In the genomic region with DNA sequence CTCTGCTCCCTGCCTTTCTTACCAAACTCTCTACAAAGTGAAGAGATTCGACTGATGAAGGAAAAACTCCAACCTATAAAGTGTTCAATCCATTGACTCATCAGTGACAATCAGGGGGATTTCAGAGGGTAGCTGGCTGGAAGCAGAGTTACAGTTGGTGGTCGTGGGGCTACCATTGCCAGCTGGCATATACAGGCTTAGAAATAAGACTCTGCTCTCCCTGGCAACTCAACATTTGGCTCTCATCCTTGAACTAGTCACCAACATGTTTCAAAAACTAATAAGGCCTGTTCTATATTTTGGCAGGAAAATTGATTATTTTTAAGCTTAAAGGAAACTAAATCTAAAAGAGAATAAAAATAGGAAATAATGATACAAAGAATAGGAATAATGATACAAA, we compare ENCODE assay signal across 22 mouse cellular contexts.
DNase-seq lines count a peak whose midpoint lies in the region; ATAC-seq and TF ChIP-seq lines count a peak whose summit lies in the region.
"Had no signal": no experiment of that assay in that cellular context is flagged by ENCODE, and none has a peak within 500 bp of the region (broad histone marks: within the 10 kb centered on the region; RNA-seq: fewer than 3 reads in every experiment).

No protein-coding gene starts in this region.

- H3K27ac ChIP-seq in forebrain, embryonic 15.5 days (replicated peaks), result no peak overlapping the region
- H3K27ac ChIP-seq in forebrain, embryonic 12.5 days, result no peak overlapping the region
- H3K27ac ChIP-seq in layer of hippocampus, adult 2 months, result peak overlapping the region; percentile 76
- no peak overlapping the region for H3K27ac ChIP-seq in neural tube, embryonic 15.5 days (replicated peaks)
- H3K27ac ChIP-seq: embryonic facial prominence, embryonic 12.5 days; heart, adult 2 months; heart, embryonic 15.5 days had no signal

- H3K36me3 ChIP-seq in forebrain, embryonic 15.5 days, result no peaks in the 10 kb centered on the region
- H3K36me3 ChIP-seq in forebrain, embryonic 12.5 days (replicated peaks), result no peaks in the 10 kb centered on the region
- H3K36me3 ChIP-seq in neural tube, embryonic 15.5 days, result no peaks in the 10 kb centered on the region
- H3K36me3 ChIP-seq: embryonic facial prominence, embryonic 12.5 days; G1E; heart, embryonic 15.5 days had no signal

- 61% methylated on average over 2 of the region's 2 CpGs for WGBS in forebrain, embryonic 15.5 days
- WGBS in forebrain, embryonic 12.5 days, result 85% methylated on average over 2 of the region's 2 CpGs
- 73% methylated on average over 2 of the region's 2 CpGs for WGBS in neural tube, embryonic 15.5 days

- ATAC-seq in forebrain, embryonic 15.5 days (replicated peaks), result peak; percentile 64
- ATAC-seq in forebrain, embryonic 12.5 days (ENCODE audit: low FRiP score), result no peak
- ATAC-seq in neural tube, embryonic 15.5 days (ENCODE audit: low FRiP score), result 0 out of 2 replicates have a peak, but pooled peaks have one; percentile 39
- ATAC-seq: CD4-positive, CD25-positive, alpha-beta regulatory T cell, adult 4 months; intestine, embryonic 16.5 days had no signal

- peak; percentile 73 to 78 for DNase-seq in cerebellum, postnatal 10 days
- no peak for DNase-seq in cerebellum, postnatal 4 days (ENCODE audit: low spot score in 2 of 2)
- no peak for DNase-seq in layer of hippocampus, adult 2 months (ENCODE audit: low spot score in 2 of 2)
- no peak for DNase-seq in layer of hippocampus, adult 8-10 months (ENCODE audit: low spot score in 2 of 2)
- DNase-seq in neural tube, embryonic 10.5 days (ENCODE audit: extremely low spot score, low spot score), result no peak
- DNase-seq: adrenal gland, adult 8-10 months; adrenal gland, postnatal 36 days; B cell, adult 2 months; cerebellum, adult 11 months; gastrocnemius, postnatal 14 days; heart, adult 2 months; heart, postnatal 14 days; kidney, adult 2 months had no signal

- H3K27me3 ChIP-seq in forebrain, embryonic 15.5 days, result no peaks in the 10 kb centered on the region
- H3K27me3 ChIP-seq in forebrain, embryonic 12.5 days, result no peaks in the 10 kb centered on the region
- no peaks in the 10 kb centered on the region for H3K27me3 ChIP-seq in neural tube, embryonic 15.5 days (replicated peaks)
- H3K27me3 ChIP-seq: embryonic facial prominence, embryonic 12.5 days; heart, embryonic 15.5 days had no signal

- TF ChIP-seq CTCF in layer of hippocampus, adult 2 months (conservative IDR thresholded peaks at IDR 0.05), result no peak

- no peak overlapping the region for H3K4me2 ChIP-seq in forebrain, embryonic 15.5 days (replicated peaks)
- no peak overlapping the region for H3K4me2 ChIP-seq in forebrain, embryonic 12.5 days
- no peak overlapping the region for H3K4me2 ChIP-seq in neural tube, embryonic 15.5 days
- H3K4me2 ChIP-seq: embryonic facial prominence, embryonic 12.5 days; heart, embryonic 11.5 days; heart, embryonic 15.5 days had no signal

- H3K4me3 ChIP-seq in forebrain, embryonic 15.5 days, result no peak overlapping the region
- no peak overlapping the region for H3K4me3 ChIP-seq in forebrain, embryonic 12.5 days (replicated peaks)
- H3K4me3 ChIP-seq in layer of hippocampus, adult 2 months, result no peak overlapping the region
- no peak overlapping the region for H3K4me3 ChIP-seq in neural tube, embryonic 15.5 days (replicated peaks)
- H3K4me3 ChIP-seq: embryonic facial prominence, embryonic 12.5 days; heart, adult 2 months; heart, embryonic 15.5 days had no signal

- H3K4me1 ChIP-seq in forebrain, embryonic 15.5 days, result 0 out of 2 replicates have a peak, but pooled peaks cover 3% of the 10 kb centered on the region
- H3K4me1 ChIP-seq in forebrain, embryonic 12.5 days, result no peaks in the 10 kb centered on the region
- H3K4me1 ChIP-seq in neural tube, embryonic 15.5 days, result peaks cover 6% of the 10 kb centered on the region
- H3K4me1 ChIP-seq: embryonic facial prominence, embryonic 12.5 days; heart, embryonic 15.5 days had no signal

- no peak overlapping the region for H3K9ac ChIP-seq in forebrain, embryonic 15.5 days (replicated peaks)
- no peak overlapping the region for H3K9ac ChIP-seq in forebrain, embryonic 12.5 days
- no peak overlapping the region for H3K9ac ChIP-seq in neural tube, embryonic 15.5 days (replicated peaks)
- H3K9ac ChIP-seq: embryonic facial prominence, embryonic 12.5 days; heart, embryonic 15.5 days had no signal

- H3K9me3 ChIP-seq in forebrain, embryonic 15.5 days, result no peaks in the 10 kb centered on the region
- H3K9me3 ChIP-seq in forebrain, embryonic 12.5 days, result no peaks in the 10 kb centered on the region
- H3K9me3 ChIP-seq in neural tube, embryonic 15.5 days (replicated peaks), result no peaks in the 10 kb centered on the region
- H3K9me3 ChIP-seq: embryonic facial prominence, embryonic 12.5 days; heart, embryonic 15.5 days had no signal

Comparison
In these comparisons a context has a peak if more than half of its experiments do, and no peak if none do; other contexts are left out.
1. DNase-seq: peak in cerebellum, postnatal 10 days (2 of 2); none in cerebellum, postnatal 4 days (0 of 2), layer of hippocampus, adult 2 months (0 of 2), layer of hippocampus, adult 8-10 months (0 of 2) and neural tube, embryonic 10.5 days (single experiment).